Mouse (Mus musculus) CH12.LX (cell line): ENCODE data around the gene Cdc45. TPM values are rescaled to one million over a fixed set of nuclear protein-coding genes. Genes with fewer than 3 reads are reported as not detected.

ENCODE experiments used
- DNase-seq: peaks from one replicate; pipeline ENCODE4 v3.0.0-alpha.2; 2013; ENCODE audit errors: extremely low read depth
- H3K27ac ChIP-seq: 2 replicates; pipeline ENCODE4 v1.5.1; 2012; ENCODE audit warnings: low read depth, mild to moderate bottlenecking, control low read depth, moderate library complexity; ENCODE audit not compliant: insufficient read depth
- H3K27me3 ChIP-seq: replicated peaks from 2 replicates; pipeline ENCODE3; 2012; ENCODE audit warnings: inconsistent platforms
- H3K36me3 ChIP-seq, 2 experiments: replicated peaks in 1 of 2; 2 replicates each; pipeline versions ENCODE3 to v1.6.1; 2012; ENCODE audit warnings: inconsistent platforms in 1 of 2, low read length in 1 of 2, mild to moderate bottlenecking in 1 of 2, mixed read lengths in 1 of 2, moderate library complexity in 1 of 2; ENCODE audit not compliant: control insufficient read depth in 1 of 2, insufficient read depth in 1 of 2
- H3K4me1 ChIP-seq, 2 experiments: 2 replicates each; pipeline ENCODE4 v1.6.1; 2012; ENCODE audit warnings: inconsistent platforms in 1 of 2, moderate library complexity in 1 of 2; ENCODE audit not compliant: insufficient read depth in 2 of 2, control insufficient read depth in 1 of 2
- H3K4me2 ChIP-seq: 2 replicates; pipeline ENCODE4 v1.6.1; 2012; ENCODE audit warnings: low read depth, mild to moderate bottlenecking, control low read depth; ENCODE audit not compliant: poor library complexity, insufficient read depth, severe bottlenecking
- H3K4me3 ChIP-seq, 3 experiments: fragments of 150-350 bp in 1 of 3; sonication (generic) in 1 of 3; replicated peaks in 1 of 3; 2 replicates each; pipeline versions ENCODE3 to v1.5.1; 2011 to 2012; ENCODE audit warnings: low read depth in 2 of 3, low read length in 2 of 3, mild to moderate bottlenecking in 2 of 3, moderate library complexity in 2 of 3, control low read depth in 1 of 3, improper control_type of control experiment in 1 of 3, inconsistent platforms in 1 of 3, mixed read lengths in 1 of 3; ENCODE audit not compliant: poor library complexity in 1 of 3
- H3K79me2 ChIP-seq: replicated peaks from 2 replicates; pipeline ENCODE4 v1.6.1; 2012; ENCODE audit warnings: mild to moderate bottlenecking, moderate library complexity; ENCODE audit not compliant: control insufficient read depth, poor library complexity, insufficient read depth, severe bottlenecking; ENCODE audit errors: extremely low read depth
- H3K9ac ChIP-seq: 2 replicates; pipeline ENCODE4 v1.6.1; 2012; ENCODE audit warnings: low read depth, mild to moderate bottlenecking, control low read depth, moderate library complexity; ENCODE audit not compliant: insufficient read depth
- H3K9me3 ChIP-seq: replicated peaks from 2 replicates; pipeline ENCODE3; 2012; ENCODE audit warnings: low read length, inconsistent platforms, mixed read lengths
- BHLHE40 ChIP-seq: IDR thresholded peaks from 2 replicates; pipeline ENCODE4 v1.6.1; 2011; ENCODE audit warnings: mild to moderate bottlenecking, low read depth, low read length, improper control_type of control experiment
- CHD1 ChIP-seq: IDR thresholded peaks from 2 replicates; pipeline ENCODE4 v1.6.1; 2012; ENCODE audit warnings: low read depth, low read length, improper control_type of control experiment, inconsistent platforms
- CHD2 ChIP-seq: IDR thresholded peaks from 2 replicates; pipeline ENCODE4 v1.6.1; 2011; ENCODE audit warnings: low read length, improper control_type of control experiment
- CTCF ChIP-seq, 2 experiments: IDR thresholded peaks in 1 of 2; conservative IDR thresholded peaks in 1 of 2; 2 replicates each; pipeline ENCODE4 v1.5.1; 2011 to 2012; ENCODE audit warnings: low read depth in 2 of 2, low read length in 2 of 2, improper control_type of control experiment in 1 of 2, inconsistent platforms in 1 of 2, mild to moderate bottlenecking in 1 of 2, moderate library complexity in 1 of 2
- EP300 ChIP-seq: IDR thresholded peaks from 2 replicates; pipeline ENCODE4 v1.6.1; 2011; ENCODE audit warnings: low read length, improper control_type of control experiment
- GABPA ChIP-seq: IDR thresholded peaks from 2 replicates; pipeline ENCODE4 v1.6.1; 2012; ENCODE audit warnings: low read depth, low read length, improper control_type of control experiment, inconsistent platforms; ENCODE audit not compliant: insufficient replicate concordance
- HCFC1 ChIP-seq: IDR thresholded peaks from 2 replicates; pipeline ENCODE4 v1.6.1; 2012; ENCODE audit warnings: low read depth, mild to moderate bottlenecking, inconsistent platforms, low read length, improper control_type of control experiment
- IRF4 ChIP-seq: IDR thresholded peaks from 2 replicates; pipeline ENCODE4 v1.6.1; 2014; ENCODE audit warnings: low read depth, mild to moderate bottlenecking, inconsistent platforms, low read length, improper control_type of control experiment
- JUN ChIP-seq: IDR thresholded peaks from 2 replicates; pipeline ENCODE4 v1.6.1; 2011; ENCODE audit warnings: low read depth, mild to moderate bottlenecking, low read length, improper control_type of control experiment, moderate library complexity; ENCODE audit not compliant: insufficient read depth
- JUND ChIP-seq: conservative IDR thresholded peaks from 2 replicates; pipeline ENCODE4 v1.6.1; 2011; ENCODE audit warnings: low read depth, low read length, improper control_type of control experiment
- KAT2A ChIP-seq: IDR thresholded peaks from 2 replicates; pipeline ENCODE4 v1.6.1; 2012; ENCODE audit warnings: low read length, improper control_type of control experiment, inconsistent platforms; ENCODE audit not compliant: insufficient replicate concordance
- MAFK ChIP-seq: IDR thresholded peaks from 2 replicates; pipeline ENCODE4 v1.6.1; 2011; ENCODE audit warnings: low read length, improper control_type of control experiment; ENCODE audit not compliant: insufficient replicate concordance
- MAX ChIP-seq: IDR thresholded peaks from 2 replicates; pipeline ENCODE4 v1.6.1; 2011; ENCODE audit warnings: low read length, improper control_type of control experiment
- MAZ ChIP-seq: IDR thresholded peaks from 2 replicates; pipeline ENCODE4 v1.6.1; 2012; ENCODE audit warnings: low read depth, mild to moderate bottlenecking, inconsistent platforms, low read length, improper control_type of control experiment, moderate library complexity
- MEF2A ChIP-seq: IDR thresholded peaks from 2 replicates; pipeline ENCODE4 v1.6.1; 2014; ENCODE audit warnings: low read depth, mild to moderate bottlenecking, inconsistent platforms, low read length, improper control_type of control experiment, borderline replicate concordance
- MXI1 ChIP-seq: IDR thresholded peaks from 2 replicates; pipeline ENCODE4 v1.6.1; 2011; ENCODE audit warnings: mild to moderate bottlenecking, low read depth, low read length, improper control_type of control experiment
- MYC ChIP-seq: IDR thresholded peaks from 2 replicates; pipeline ENCODE4 v1.6.1; 2011; ENCODE audit warnings: low read depth, mild to moderate bottlenecking, improper control_type of control experiment, low read length
- NELFE ChIP-seq: IDR thresholded peaks from 2 replicates; pipeline ENCODE4 v1.6.1; 2011; ENCODE audit warnings: low read depth, low read length, improper control_type of control experiment
- NRF1 ChIP-seq: IDR thresholded peaks from 2 replicates; pipeline ENCODE4 v1.6.1; 2014; ENCODE audit warnings: low read depth, mild to moderate bottlenecking, inconsistent platforms, low read length, improper control_type of control experiment, moderate library complexity
- PAX5 ChIP-seq: IDR thresholded peaks from 2 replicates; pipeline ENCODE4 v1.6.1; 2012; ENCODE audit warnings: low read length, inconsistent platforms, mixed read lengths
- POLR2A ChIP-seq: IDR thresholded peaks from 2 replicates; pipeline ENCODE4 v1.6.1; 2011; ENCODE audit warnings: low read depth, mild to moderate bottlenecking, improper control_type of control experiment, low read length
- POLR2AphosphoS2 ChIP-seq: IDR thresholded peaks from 2 replicates; pipeline ENCODE4 v1.6.1; 2011; ENCODE audit warnings: low read depth, low read length, improper control_type of control experiment
- RCOR1 ChIP-seq: conservative IDR thresholded peaks from 2 replicates; pipeline ENCODE4 v1.6.1; 2012; ENCODE audit warnings: low read depth, mild to moderate bottlenecking, inconsistent platforms, low read length, improper control_type of control experiment
- SIN3A ChIP-seq: IDR thresholded peaks from 2 replicates; pipeline ENCODE4 v1.6.1; 2012; ENCODE audit warnings: low read length, improper control_type of control experiment, inconsistent platforms
- SMC3 ChIP-seq: IDR thresholded peaks from 2 replicates; pipeline ENCODE4 v1.6.1; 2011; ENCODE audit warnings: low read depth, low read length, improper control_type of control experiment
- TBP ChIP-seq: conservative IDR thresholded peaks from 2 replicates; pipeline ENCODE4 v1.6.1; 2011; ENCODE audit warnings: low read depth, low read length, improper control_type of control experiment
- TCF12 ChIP-seq: IDR thresholded peaks from 2 replicates; pipeline ENCODE4 v1.6.1; 2014; ENCODE audit warnings: low read depth, mild to moderate bottlenecking, inconsistent platforms, low read length, improper control_type of control experiment
- UBTF ChIP-seq: IDR thresholded peaks from 2 replicates; pipeline ENCODE4 v1.6.1; 2012; ENCODE audit warnings: low read depth, mild to moderate bottlenecking, inconsistent platforms, low read length, improper control_type of control experiment, moderate library complexity
- USF2 ChIP-seq: conservative IDR thresholded peaks from 2 replicates; pipeline ENCODE4 v1.6.1; 2011; ENCODE audit warnings: low read depth, low read length, improper control_type of control experiment
- ZC3H11A ChIP-seq: IDR thresholded peaks from 2 replicates; pipeline ENCODE4 v1.6.1; 2012; ENCODE audit warnings: low read depth, mild to moderate bottlenecking, inconsistent platforms, low read length, improper control_type of control experiment
- ZKSCAN1 ChIP-seq: IDR thresholded peaks from 2 replicates; pipeline ENCODE4 v1.6.1; 2012; ENCODE audit warnings: low read depth, inconsistent platforms, low read length, improper control_type of control experiment, borderline replicate concordance
- ZNF384 ChIP-seq: IDR thresholded peaks from 2 replicates; pipeline ENCODE4 v1.6.1; 2012; ENCODE audit warnings: low read depth, low read length, improper control_type of control experiment, inconsistent platforms
- dilution Hi-C: fragments of 300-500 bp; cut with MboI; formaldehyde crosslinking; loops from 2 replicates; pipeline ENCODE4 v1.14.3; 2020; ENCODE audit warnings: low sequenced_read_pairs; ENCODE audit not compliant: extremely low pct_unique_long_range_greater_than_20kb, extremely low pct_ligation_motif_present
- in situ Hi-C: fragments of 300-500 bp; cut with MboI; formaldehyde crosslinking; loops from 3 replicates; pipeline ENCODE4 v1.14.3; 2019; ENCODE audit warnings: low sequenced_read_pairs, low pct_ligation_motif_present, low pct_unique_long_range_greater_than_20kb, mixed read lengths
- polyA plus RNA-seq: library from polyadenylated mRNA; unstranded; fragments of >175 nt; gene quantifications from 2 replicates; pipeline ENCODE4 v1.2.1, GENCODE M21; 2012; ENCODE audit warnings: low read depth; ENCODE audit not compliant: insufficient read length
- total RNA-seq, 2 experiments: library from RNA; depleted of rRNA; stranded (reverse); fragments of 300-350 nt in 1 of 2; fragments of >200 nt in 1 of 2; gene quantifications; 2 replicates each; pipeline ENCODE4 v1.2.3; 2012 to 2014

Cdc45 gene
- total and polyA plus RNA-seq, 3 experiments, result 117 to 144 (median 136) TPM

GRCm38 (mm10) chr16:18822356-18822755 lies 10.6 kb upstream of the Cdc45 start:
- TF ChIP-seq IRF4, result no peak
- no peak for TF ChIP-seq TCF12
- no peak for TF ChIP-seq EP300
- TF ChIP-seq MAZ, result no peak
- no peak for TF ChIP-seq MAX
- TF ChIP-seq BHLHE40, result no peak
- TF ChIP-seq JUN, result no peak
- no peak for TF ChIP-seq ZKSCAN1
- no peak for TF ChIP-seq NELFE
- no peak for TF ChIP-seq USF2
- no peak for TF ChIP-seq ZNF384
- TF ChIP-seq MAFK, result no peak
- no peak for TF ChIP-seq UBTF
- no peak for TF ChIP-seq PAX5
- no peak for TF ChIP-seq RCOR1
- no peak for TF ChIP-seq JUND
- no peak for TF ChIP-seq SIN3A
- no peak for TF ChIP-seq CHD1
- TF ChIP-seq CHD2, result no peak
- no peak for TF ChIP-seq GABPA
- no peaks in the 10 kb centered on the region for H3K79me2 ChIP-seq
- in situ Hi-C loops (no loop called here), dilution Hi-C loops (no loop called here)
- DNase-seq, result no peak
- no peak overlapping the region for H3K4me3 ChIP-seq
- no peaks in the 10 kb centered on the region for H3K27me3 ChIP-seq
- H3K9me3 ChIP-seq, result no peaks in the 10 kb centered on the region
- H3K4me2 ChIP-seq, result no peak overlapping the region
- H3K36me3 ChIP-seq, result peaks cover 88 to 98% of the 10 kb centered on the region in 2 experiments
- no peak overlapping the region for H3K9ac ChIP-seq
- H3K27ac ChIP-seq, result no peak overlapping the region
- no peaks in the 10 kb centered on the region for H3K4me1 ChIP-seq

DNA sequence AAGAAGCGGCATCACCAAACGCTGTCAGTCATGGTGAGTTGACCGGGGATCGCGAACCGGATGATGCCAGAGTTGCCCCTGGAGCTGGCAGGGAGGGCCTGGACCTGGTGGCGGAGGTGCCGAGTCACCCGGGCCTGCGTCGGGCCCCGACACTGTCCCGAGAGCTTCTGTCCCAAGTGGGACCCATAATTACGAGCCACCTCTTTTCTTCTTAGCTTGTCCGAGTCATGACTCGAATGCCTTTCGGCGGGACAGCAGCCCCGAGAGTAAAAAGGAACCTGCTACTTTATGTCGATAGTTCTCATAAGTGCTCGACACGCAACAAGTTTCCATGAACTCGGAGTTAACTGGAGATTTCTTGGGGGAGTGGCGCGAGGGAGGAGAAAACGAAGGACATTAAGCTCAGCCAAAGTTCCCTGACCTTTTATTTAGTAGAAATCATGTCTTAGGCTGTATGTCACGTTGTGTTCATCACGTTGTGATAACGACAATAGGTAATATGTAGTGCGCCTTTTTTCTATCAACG lies 661 bp upstream of the Cdc45 start:
- in situ Hi-C loops, result no loop called here
- H3K4me3 ChIP-seq, result peak overlapping the region; percentile 64 to 99 (median 94)
- peaks cover 46 to 69% of the 10 kb centered on the region in 2 experiments for H3K36me3 ChIP-seq
- dilution Hi-C loops, result no loop called here
- no peaks in the 10 kb centered on the region for H3K9me3 ChIP-seq
- peaks cover 45% of the 10 kb centered on the region for H3K79me2 ChIP-seq
- no peak for DNase-seq
- peak overlapping the region; percentile 26 for H3K27ac ChIP-seq
- peak overlapping the region; percentile 74; the same call in 1 of the 2 replicates for H3K4me2 ChIP-seq
- peak overlapping the region; percentile 77 for H3K9ac ChIP-seq
- H3K4me1 ChIP-seq, result peaks cover 8 to 27% of the 10 kb centered on the region in 2 experiments
- H3K27me3 ChIP-seq, result no peaks in the 10 kb centered on the region
- TF ChIP-seq MEF2A, result 0 out of 2 replicates have a peak, but pooled peaks have one; percentile 25
- no peak for TF ChIP-seq ZC3H11A
- TF ChIP-seq JUND, result no peak
- no peak for TF ChIP-seq NRF1
- no peak for TF ChIP-seq JUN
- TF ChIP-seq HCFC1, result no peak
- no peak for TF ChIP-seq RCOR1
- no peak for TF ChIP-seq CTCF (conservative IDR thresholded peaks at IDR 0.05 in 1 of 2, IDR thresholded peaks at IDR 0.05 in 1 of 2; ENCODE audit: low read depth in 2 of 2, low read length in 2 of 2)
- TF ChIP-seq SIN3A, result no peak
- TF ChIP-seq USF2, result no peak
- no peak for TF ChIP-seq POLR2AphosphoS2
- TF ChIP-seq GABPA, result no peak
- no peak for TF ChIP-seq KAT2A
- TF ChIP-seq MXI1, result peak; percentile 56; the same call in 1 of the 2 replicates
- TF ChIP-seq IRF4, result peak; percentile 29; the same call in 1 of the 2 replicates
- no peak for TF ChIP-seq SMC3
- no peak for TF ChIP-seq CHD2
- TF ChIP-seq POLR2A, result no peak
- TF ChIP-seq MYC, result 0 out of 2 replicates have a peak, but pooled peaks have one; percentile 31
- no peak for TF ChIP-seq CHD1
- no peak for TF ChIP-seq TCF12
- TF ChIP-seq BHLHE40, result no peak
- peak; percentile 38; the same call in 1 of the 2 replicates for TF ChIP-seq MAX
- TF ChIP-seq ZKSCAN1, result no peak
- no peak for TF ChIP-seq TBP
